Mouse (Mus musculus) CH12.LX (cell line): ENCODE data around the gene Chst8.

Source experiments
- CHD1 ChIP-seq: IDR thresholded peaks from 2 replicates; pipeline ENCODE4 v1.6.1; 2012; ENCODE audit warnings: low read depth, low read length, improper control_type of control experiment, inconsistent platforms
- CTCF ChIP-seq, 2 experiments: IDR thresholded peaks in 1 of 2; conservative IDR thresholded peaks in 1 of 2; 2 replicates each; pipeline ENCODE4 v1.5.1; 2011 to 2012; ENCODE audit warnings: low read depth in 2 of 2, low read length in 2 of 2, improper control_type of control experiment in 1 of 2, inconsistent platforms in 1 of 2, mild to moderate bottlenecking in 1 of 2, moderate library complexity in 1 of 2
- ETS1 ChIP-seq: conservative IDR thresholded peaks from 2 replicates; pipeline ENCODE4 v1.6.1; 2012; ENCODE audit warnings: low read depth, mild to moderate bottlenecking, inconsistent platforms, low read length, improper control_type of control experiment, moderate library complexity
- GABPA ChIP-seq: IDR thresholded peaks from 2 replicates; pipeline ENCODE4 v1.6.1; 2012; ENCODE audit warnings: low read depth, low read length, improper control_type of control experiment, inconsistent platforms; ENCODE audit not compliant: insufficient replicate concordance
- HCFC1 ChIP-seq: IDR thresholded peaks from 2 replicates; pipeline ENCODE4 v1.6.1; 2012; ENCODE audit warnings: low read depth, mild to moderate bottlenecking, inconsistent platforms, low read length, improper control_type of control experiment
- MAX ChIP-seq: IDR thresholded peaks from 2 replicates; pipeline ENCODE4 v1.6.1; 2011; ENCODE audit warnings: low read length, improper control_type of control experiment
- PAX5 ChIP-seq: IDR thresholded peaks from 2 replicates; pipeline ENCODE4 v1.6.1; 2012; ENCODE audit warnings: low read length, inconsistent platforms, mixed read lengths
- POLR2A ChIP-seq: IDR thresholded peaks from 2 replicates; pipeline ENCODE4 v1.6.1; 2011; ENCODE audit warnings: low read depth, mild to moderate bottlenecking, improper control_type of control experiment, low read length
- POLR2AphosphoS2 ChIP-seq: IDR thresholded peaks from 2 replicates; pipeline ENCODE4 v1.6.1; 2011; ENCODE audit warnings: low read depth, low read length, improper control_type of control experiment
- SMC3 ChIP-seq: IDR thresholded peaks from 2 replicates; pipeline ENCODE4 v1.6.1; 2011; ENCODE audit warnings: low read depth, low read length, improper control_type of control experiment
- UBTF ChIP-seq: IDR thresholded peaks from 2 replicates; pipeline ENCODE4 v1.6.1; 2012; ENCODE audit warnings: low read depth, mild to moderate bottlenecking, inconsistent platforms, low read length, improper control_type of control experiment, moderate library complexity
- ZKSCAN1 ChIP-seq: IDR thresholded peaks from 2 replicates; pipeline ENCODE4 v1.6.1; 2012; ENCODE audit warnings: low read depth, inconsistent platforms, low read length, improper control_type of control experiment, borderline replicate concordance

DNA sequence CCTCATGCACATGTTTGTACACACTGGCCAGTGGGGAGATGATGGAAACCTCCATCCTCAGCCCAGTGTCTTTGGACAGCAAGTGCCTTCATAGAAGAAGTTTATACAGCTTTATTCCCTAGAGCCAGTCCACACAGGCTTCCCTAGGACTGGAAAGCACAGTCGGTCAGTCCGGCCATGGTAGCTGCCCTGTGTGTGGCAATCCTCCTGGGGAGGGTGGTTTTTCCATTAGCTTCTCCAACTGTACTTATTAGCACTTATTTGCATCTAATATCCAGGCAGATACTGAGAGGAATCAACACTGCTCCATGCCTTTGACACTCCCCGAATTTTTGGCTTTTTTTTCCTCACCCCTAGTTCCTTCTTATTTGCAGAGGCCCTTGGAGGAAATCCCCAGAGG, 2.3 kb upstream of the Chst8 start:
- TF ChIP-seq GABPA, result no peak
- no peak for TF ChIP-seq HCFC1
- no peak for TF ChIP-seq POLR2AphosphoS2
- TF ChIP-seq SMC3, result no peak
- TF ChIP-seq POLR2A, result no peak
- TF ChIP-seq PAX5, result no peak
- no peak for TF ChIP-seq CTCF (conservative IDR thresholded peaks at IDR 0.05 in 1 of 2, IDR thresholded peaks at IDR 0.05 in 1 of 2; ENCODE audit: low read depth in 2 of 2, low read length in 2 of 2)
- no peak for TF ChIP-seq CHD1
- TF ChIP-seq UBTF, result no peak
- TF ChIP-seq ZKSCAN1, result no peak
- TF ChIP-seq ETS1, result no peak
- no peak for TF ChIP-seq MAX
